Mouse (Mus musculus) thymus, postnatal 10 days (tissue): ENCODE results near the gene Pigv.

Experiments
- DNase-seq, 2 experiments: peaks; one replicate each; pipeline ENCODE4 v3.0.0; 2021; ENCODE audit warnings: low spot score in 2 of 2

Pigv gene

GRCm38 (mm10) chr4:133614274-133614761 lies 58.1 kb downstream of the Pigv start:
- DNase-seq = no peak

GRCm38 (mm10) chr4:133613867-133614266 lies 58.6 kb downstream of the Pigv start:
- no peak for DNase-seq

GRCm38 (mm10) chr4:133613026-133613425 lies 59.4 kb downstream of the Pigv start:
- no peak for DNase-seq

- no peak for DNase-seq
Observed at GRCm38 (mm10) chr4:133612416-133612815, 60.0 kb downstream of the Pigv start.

GRCm38 (mm10) chr4:133611815-133612214 lies 60.6 kb downstream of the Pigv start:
- DNase-seq = no peak
